Mouse (Mus musculus): ENCODE measurements around the gene Supt5.

The Supt5 gene

DNA sequence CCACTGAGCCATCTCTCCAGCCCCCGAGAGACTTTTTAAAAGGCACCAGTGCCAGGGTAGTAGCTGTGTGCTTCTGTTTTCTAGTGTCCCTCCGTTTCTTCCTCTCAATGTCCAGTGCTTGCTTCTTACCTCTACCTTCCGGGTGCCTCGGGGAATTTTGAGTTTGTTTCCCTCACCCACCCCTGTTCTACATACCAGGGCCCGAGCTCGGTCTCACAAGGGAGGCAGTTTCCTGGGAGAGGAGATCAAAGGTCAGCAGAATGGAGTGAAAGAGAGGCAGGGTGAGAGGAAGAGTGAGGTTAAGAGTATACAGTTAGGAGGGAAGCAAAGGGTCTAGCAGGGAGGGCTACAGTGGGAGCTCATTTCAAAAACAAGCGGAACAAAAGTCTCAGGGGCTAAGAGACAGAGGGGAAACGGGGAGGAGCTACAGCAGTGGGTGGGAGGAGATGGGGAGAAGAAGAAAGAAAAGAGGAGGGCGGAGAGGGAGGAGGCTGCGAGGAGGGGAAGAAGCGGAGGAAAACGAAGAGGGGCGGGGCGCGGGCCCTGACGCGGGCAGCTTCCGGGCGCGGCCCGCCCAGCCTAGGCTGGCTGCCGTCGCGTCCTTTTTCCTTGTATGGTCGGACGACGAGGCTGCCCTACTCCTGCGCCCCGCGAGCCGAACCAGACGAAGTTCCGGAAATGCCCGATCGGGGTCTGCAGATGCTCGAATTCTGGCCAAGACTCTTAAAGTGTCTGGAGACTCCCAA, 36.8 kb upstream of the Supt5 start:
- DNase-seq (ENCODE audit: low spot score in 2 of 2): peak; percentile 56 to 70

GRCm38 (mm10) chr7:28374647-28375046, 36.1 kb upstream of the Supt5 start:
- no peak for DNase-seq (ENCODE audit: low spot score in 2 of 2)

- DNase-seq (ENCODE audit: low spot score in 2 of 2): no peak
These were observed 35.4 kb upstream of the Supt5 start for GRCm38 (mm10) chr7:28373891-28374495.

DNA sequence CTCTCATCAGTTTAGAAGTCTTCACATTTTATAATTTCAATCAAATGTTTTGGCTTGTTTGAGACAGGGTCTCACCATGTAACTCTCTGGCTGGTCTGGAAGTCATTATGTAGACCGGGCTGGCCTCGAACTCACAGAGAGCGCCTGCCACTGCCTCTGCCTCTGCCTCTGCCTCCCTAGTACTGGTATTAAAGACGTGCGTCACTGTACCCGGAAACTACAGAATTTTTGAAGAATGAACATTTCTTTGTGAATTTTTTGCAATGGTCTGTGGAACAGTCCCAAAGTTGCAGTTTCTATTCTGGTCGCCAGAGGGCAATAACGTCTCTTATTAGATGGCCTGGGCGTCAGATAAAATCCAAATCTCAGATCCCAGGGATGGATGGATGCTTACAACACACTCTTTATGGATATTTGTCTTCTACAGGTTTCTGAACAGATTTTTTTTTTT, 34.6 kb upstream of the Supt5 start:
- peak; percentile 54 to 67 for DNase-seq (ENCODE audit: low spot score in 2 of 2)

- peak; percentile 92 to 93 for DNase-seq (ENCODE audit: low spot score in 2 of 2)
These were observed 33.9 kb upstream of the Supt5 start, which contains the start of gene Plekhg2 for GRCm38 (mm10) chr7:28372251-28373108. Plekhg2 (minus strand) TSS chr7:28372599.

DNA sequence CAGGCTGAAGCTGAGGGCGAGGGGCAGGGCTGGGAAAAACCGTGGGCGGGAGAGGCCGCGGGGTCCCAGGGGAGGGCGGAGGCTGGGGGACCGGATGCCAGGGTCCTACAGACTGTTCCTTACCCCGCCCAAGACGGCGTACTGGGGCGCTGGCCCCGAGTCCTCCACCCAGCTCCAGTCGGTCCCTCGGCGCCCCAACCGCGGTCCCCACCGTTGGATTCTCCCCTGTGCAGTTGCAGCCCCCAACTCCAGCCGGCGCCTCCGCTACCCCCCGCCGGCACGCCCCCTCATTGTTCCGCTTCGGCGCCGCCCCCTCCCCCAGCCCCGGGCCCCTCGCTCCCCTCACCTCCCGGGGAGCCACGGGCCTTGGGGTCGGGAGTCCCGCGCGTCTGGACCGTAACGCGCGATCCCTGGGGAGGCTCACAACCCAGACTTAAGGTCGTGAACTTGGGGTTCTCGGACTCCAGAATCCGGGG, 33.0 kb upstream of the Supt5 start:
- no peak for DNase-seq (ENCODE audit: low spot score in 2 of 2)

- DNase-seq (ENCODE audit: low spot score in 2 of 2): no peak
These were observed 32.5 kb upstream of the Supt5 start for GRCm38 (mm10) chr7:28370977-28371513.

DNA sequence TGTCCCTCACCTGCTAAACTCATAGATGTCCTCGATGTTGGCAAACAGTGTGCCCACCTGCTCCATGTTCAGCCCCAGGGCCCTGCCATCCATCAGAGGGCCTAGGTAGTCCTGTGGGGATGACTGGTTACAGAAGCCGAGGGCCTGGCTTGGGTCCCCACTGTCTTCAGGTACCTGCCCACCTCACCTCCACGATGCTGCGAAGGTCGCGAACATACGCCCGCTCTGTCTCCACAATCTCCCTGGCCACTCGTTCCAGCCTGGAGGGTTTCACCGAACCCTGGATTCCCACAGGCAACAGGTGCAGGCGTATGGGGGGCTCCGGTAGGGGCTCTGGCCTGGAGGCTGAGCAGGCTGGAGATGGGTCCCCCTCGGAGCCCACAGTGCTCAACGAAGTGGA, 31.5 kb upstream of the Supt5 start:
- no peak for DNase-seq (ENCODE audit: low spot score in 2 of 2)

GRCm38 (mm10) chr7:28368276-28368920, 29.9 kb upstream of the Supt5 start:
- no peak for DNase-seq (ENCODE audit: low spot score in 2 of 2)

GRCm38 (mm10) chr7:28367663-28368275, 29.2 kb upstream of the Supt5 start:
- DNase-seq (ENCODE audit: low spot score in 2 of 2): no peak

GRCm38 (mm10) chr7:28362441-28363060, 24.0 kb upstream of the Supt5 start:
- DNase-seq (ENCODE audit: low spot score in 2 of 2): no peak

GRCm38 (mm10) chr7:28361647-28362341, 23.2 kb upstream of the Supt5 start:
- no peak for DNase-seq (ENCODE audit: low spot score in 2 of 2)

- no peak for DNase-seq (ENCODE audit: low spot score in 2 of 2)
These were observed 21.7 kb upstream of the Supt5 start for GRCm38 (mm10) chr7:28360291-28360690.

- no peak for DNase-seq (ENCODE audit: low spot score in 2 of 2)
These were observed 21.3 kb upstream of the Supt5 start for GRCm38 (mm10) chr7:28359854-28360253.

DNA sequence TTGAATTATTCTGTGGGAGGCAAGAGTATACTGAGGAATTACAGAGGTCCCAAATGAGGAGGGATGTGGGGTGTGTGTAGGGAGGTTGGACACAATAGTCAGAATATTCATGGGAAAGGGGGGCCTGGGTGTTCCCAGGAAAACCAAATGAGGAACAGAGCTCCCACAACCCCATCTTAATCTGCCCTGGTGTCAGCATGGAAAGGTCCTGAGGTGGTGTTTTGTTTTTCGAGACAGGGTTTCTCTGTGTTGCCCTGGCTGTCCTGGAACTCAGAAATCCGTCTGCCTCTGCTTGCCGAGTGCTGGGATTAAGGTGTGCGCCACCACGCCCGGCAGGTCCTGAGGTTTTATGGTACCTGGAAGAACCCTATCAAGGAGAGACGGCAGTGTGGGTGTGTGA, 19.9 kb upstream of the Supt5 start:
- no peak for DNase-seq (ENCODE audit: low spot score in 2 of 2)

GRCm38 (mm10) chr7:28357984-28358383, 19.4 kb upstream of the Supt5 start:
- no peak for DNase-seq (ENCODE audit: low spot score in 2 of 2)

GRCm38 (mm10) chr7:28356981-28357380, 18.4 kb upstream of the Supt5 start:
- DNase-seq (ENCODE audit: low spot score in 2 of 2): no peak

- DNase-seq (ENCODE audit: low spot score in 2 of 2): no peak
These were observed 16.7 kb upstream of the Supt5 start for GRCm38 (mm10) chr7:28355221-28355620.

DNA sequence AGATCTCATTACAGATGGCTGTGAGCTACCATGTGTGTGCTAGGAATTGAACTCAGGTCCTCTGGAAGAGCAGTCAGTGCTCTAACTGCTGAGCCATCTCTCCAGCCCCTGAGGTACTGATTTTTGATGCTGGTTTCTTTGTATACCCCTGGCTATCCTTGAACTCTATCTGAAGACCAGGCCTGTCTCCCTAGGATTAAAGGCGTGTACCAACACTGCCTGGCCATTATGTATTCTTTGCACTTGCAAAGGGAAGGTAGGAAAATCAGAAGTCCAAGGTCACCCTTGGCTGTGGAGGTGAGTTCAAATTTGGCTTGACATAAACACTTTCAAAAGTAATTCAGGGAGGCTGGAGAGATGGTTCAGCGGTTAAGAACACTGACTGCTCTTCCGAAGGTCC, 16.1 kb upstream of the Supt5 start:
- no peak for DNase-seq (ENCODE audit: low spot score in 2 of 2)

- no peak for DNase-seq (ENCODE audit: low spot score in 2 of 2)
These were observed 15.6 kb upstream of the Supt5 start for GRCm38 (mm10) chr7:28354113-28354581.
